Mouse (Mus musculus) forebrain, postnatal 0 days (tissue): ENCODE measurements around the gene Gm4907. TPM values are rescaled to one million over a fixed set of nuclear protein-coding genes. Genes with fewer than 3 reads are reported as not detected.
"Not testable (repeated sequence)": the region's sequence is repeated elsewhere in the genome, so short reads cannot be mapped to it uniquely, and the experiment has no call there.

Experiments
- ATAC-seq: fragments of 200-750 bp; cut with Nextera tagmentation; 2 replicates; pipeline ENCODE4 v1.8.0; 2017; ENCODE audit warnings: mild to moderate bottlenecking, moderate library complexity
- DNase-seq: peaks from one replicate; pipeline ENCODE4 v3.0.0-alpha.2; 2015
- H3K27ac ChIP-seq: fragments of 300-500 bp; sonication (generic); 2 replicates; pipeline ENCODE4 v1.5.1; 2014; ENCODE audit warnings: low read depth, mild to moderate bottlenecking, antibody characterized with exemption, low read length, moderate library complexity, mixed read lengths
- H3K27me3 ChIP-seq: fragments of 300-500 bp; sonication (generic); 2 replicates; pipeline ENCODE4 v1.6.1; 2014; ENCODE audit warnings: mild to moderate bottlenecking, low read length, mixed read lengths; ENCODE audit not compliant: insufficient read depth
- H3K36me3 ChIP-seq: fragments of 300-500 bp; sonication (generic); 2 replicates; pipeline ENCODE4 v1.6.1; 2014; ENCODE audit warnings: mild to moderate bottlenecking, moderate library complexity; ENCODE audit not compliant: insufficient read depth
- H3K4me1 ChIP-seq: fragments of 300-500 bp; sonication (generic); 2 replicates; pipeline ENCODE4 v1.6.1; 2014; ENCODE audit warnings: antibody characterized with exemption; ENCODE audit not compliant: insufficient read depth
- H3K4me2 ChIP-seq: fragments of 300-500 bp; sonication (generic); 2 replicates; pipeline ENCODE4 v1.6.1; 2014; ENCODE audit warnings: low read depth, mild to moderate bottlenecking, moderate library complexity
- H3K4me3 ChIP-seq: fragments of 300-500 bp; sonication (generic); 2 replicates; pipeline ENCODE4 v1.5.1; 2014; ENCODE audit warnings: low read depth, low read length, mixed read lengths
- H3K9ac ChIP-seq: fragments of 300-500 bp; sonication (generic); 2 replicates; pipeline ENCODE4 v1.6.1; 2014; ENCODE audit warnings: mild to moderate bottlenecking
- H3K9me3 ChIP-seq: fragments of 300-500 bp; sonication (generic); 2 replicates; pipeline ENCODE4 v1.6.1; 2016; ENCODE audit warnings: low read length
- CTCF ChIP-seq: sonication (generic); IDR thresholded peaks from 2 replicates; pipeline ENCODE4 v1.5.1; 2016; ENCODE audit warnings: antibody characterized with exemption, control low read depth, low read depth
- WGBS: fragments of 180-500 bp; shearing (Covaris S2); extraction: QIAGEN DNeasy Blood & Tissue Kit; methylation state at CpG from one replicate; pipeline ENCODE4 v1.1.7; 2014; 5-methylcytosine and 5-hydroxymethylcytosine counted together
- polyA plus RNA-seq: library from polyadenylated mRNA; unstranded; fragments of >200 nt; fragmentation: Nextera tagmentation; extraction: Ambion mirVana; gene quantifications from 2 replicates; pipeline ENCODE4 v1.2.1, GENCODE M21; 2015
- total RNA-seq: library from RNA; depleted of rRNA; stranded (reverse); fragments of >200 nt; gene quantifications from 2 replicates; pipeline ENCODE4 v1.2.3, GENCODE M21; 2014; rRNA removed

The Gm4907 gene
- total RNA-seq: not detected in 2 replicates
- polyA plus RNA-seq: not detected in 2 replicates

DNA sequence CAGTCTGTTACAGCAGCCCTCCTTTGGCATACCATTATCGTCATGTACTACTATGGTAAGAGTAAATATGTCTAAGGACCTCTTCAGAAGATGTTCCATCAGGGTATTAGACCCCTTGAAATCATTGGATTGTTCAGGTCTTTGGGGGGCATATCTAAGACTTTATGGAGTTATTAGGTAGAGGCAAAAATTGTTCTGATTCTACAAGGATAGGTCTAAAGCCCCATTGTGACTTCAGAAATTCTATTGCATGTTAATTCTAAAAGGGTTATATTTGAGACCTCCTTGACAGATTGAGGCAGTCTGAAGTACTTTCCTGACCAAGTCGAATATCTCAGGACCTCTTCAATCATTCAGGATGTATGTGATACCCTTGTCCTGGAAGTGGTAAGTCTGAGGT lies at the start of gene Gm4907:
Gm4907 (plus strand) TSS at position 301 of the 400 bp plus-strand sequence.
- H3K9me3 ChIP-seq, H3K27me3 ChIP-seq: not testable (repeated sequence)

DNA sequence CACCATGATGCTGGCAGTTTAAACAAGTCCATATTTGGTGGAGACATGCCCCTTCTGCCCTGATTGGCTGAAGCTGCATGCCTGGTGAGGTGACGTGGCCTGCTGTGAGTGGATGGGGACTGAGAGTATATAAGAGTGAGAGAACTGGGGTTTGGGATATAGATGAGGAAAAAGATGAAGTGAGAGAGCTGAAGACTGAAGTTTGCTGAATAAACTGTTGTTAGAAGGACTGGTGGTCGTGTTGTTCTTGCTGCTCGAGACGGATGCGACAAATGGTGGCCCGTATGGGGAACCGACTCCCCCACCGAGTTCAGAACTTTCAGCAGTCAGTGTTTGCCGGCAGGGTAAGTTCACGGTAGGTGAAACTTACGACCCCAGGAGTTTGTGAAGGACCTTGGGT lies 48.6 kb upstream of the Gm4907 start:
- not testable (repeated sequence) for H3K4me2 ChIP-seq, H3K9me3 ChIP-seq, H3K27ac ChIP-seq, H3K27me3 ChIP-seq, DNase-seq, ATAC-seq, H3K4me1 ChIP-seq, H3K4me3 ChIP-seq, H3K9ac ChIP-seq, H3K36me3 ChIP-seq
- 90% methylated on average over 11 of the region's 11 CpGs for WGBS

More for the DNA sequence above, at the start of gene Gm4907:
- not testable (repeated sequence) for H3K27ac ChIP-seq, H3K4me3 ChIP-seq, H3K9ac ChIP-seq, DNase-seq, H3K4me1 ChIP-seq, H3K36me3 ChIP-seq, H3K4me2 ChIP-seq, ATAC-seq
- WGBS: 67% methylated on average over 2 of the region's 2 CpGs

DNA sequence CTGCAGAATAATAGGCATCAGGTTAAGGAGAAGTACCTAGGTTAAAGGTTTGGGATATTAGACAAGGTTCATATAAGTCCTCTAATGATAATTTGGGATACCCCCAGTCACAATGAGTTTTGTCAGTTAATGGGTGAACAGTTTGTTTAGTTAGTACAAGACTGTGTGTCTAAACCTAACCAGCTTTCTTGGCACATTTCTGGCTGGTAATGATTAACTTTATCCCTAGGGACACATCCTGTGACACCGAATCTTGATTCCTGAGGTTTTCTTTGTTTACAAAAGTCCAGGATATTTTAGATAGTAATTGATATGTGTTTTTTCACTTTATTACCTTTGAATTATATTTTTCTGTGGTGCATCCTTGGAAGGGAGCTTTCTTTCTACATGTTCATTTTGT lies 41.4 kb upstream of the Gm4907 start:
- TF ChIP-seq CTCF: no peak
- WGBS: 84% methylated on average over 1 of the region's 1 CpGs
- no peaks in the 10 kb centered on the region for H3K27me3 ChIP-seq
- H3K4me1 ChIP-seq: no peaks in the 10 kb centered on the region
- H3K9me3 ChIP-seq: no peaks in the 10 kb centered on the region
- DNase-seq: no peak
- H3K9ac ChIP-seq: no peak overlapping the region
- no peak overlapping the region for H3K27ac ChIP-seq
- H3K4me3 ChIP-seq: no peak overlapping the region
- no peak for ATAC-seq
- no peaks in the 10 kb centered on the region for H3K36me3 ChIP-seq
- no peak overlapping the region for H3K4me2 ChIP-seq

DNA sequence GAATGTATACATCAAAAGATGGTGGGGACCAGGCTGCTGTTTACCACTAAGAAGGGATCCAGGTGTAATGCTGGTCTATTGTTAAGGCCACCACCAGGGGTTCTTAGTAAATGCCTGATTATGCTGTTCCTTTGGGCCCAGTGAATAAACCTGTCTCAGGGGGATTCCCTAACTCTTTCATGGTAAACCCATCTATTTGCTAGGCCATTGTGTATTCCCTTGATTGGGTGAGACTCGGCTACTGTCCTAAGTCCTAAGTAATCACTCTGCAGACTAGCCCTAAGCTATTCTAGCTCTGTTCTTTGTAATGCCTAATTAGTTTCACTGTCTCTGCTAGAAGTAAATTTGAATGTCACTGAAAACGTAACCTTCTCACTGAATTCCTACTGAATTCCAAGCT lies 71.8 kb downstream of the Gm4907 start:
- DNase-seq (no peak), ATAC-seq (no peak)
- no peak for TF ChIP-seq CTCF

More for the DNA sequence above, 71.8 kb downstream of the Gm4907 start:
- H3K4me2 ChIP-seq: no peak overlapping the region
- no peak overlapping the region for H3K4me3 ChIP-seq
- 54% methylated on average over 2 of the region's 2 CpGs for WGBS
- H3K36me3 ChIP-seq: no peaks in the 10 kb centered on the region
- H3K27ac ChIP-seq: no peak overlapping the region
- H3K9me3 ChIP-seq: no peaks in the 10 kb centered on the region
- H3K9ac ChIP-seq: no peak overlapping the region
- H3K27me3 ChIP-seq: no peaks in the 10 kb centered on the region
- no peaks in the 10 kb centered on the region for H3K4me1 ChIP-seq

Other genes starting within 250 kb of the Gm4907 start
- 12.5 and 13.5 TPM in 2 replicates for gene Wdr44, start 189.5 kb upstream of the Gm4907 start, total RNA-seq
- gene Wdr44, start 189.5 kb upstream of the Gm4907 start, polyA plus RNA-seq: 15.3 and 19.3 TPM in 2 replicates
- not detected in 2 replicates for gene Gm4985, start 76.4 kb downstream of the Gm4907 start, total RNA-seq
- gene Gm4985, start 76.4 kb downstream of the Gm4907 start, polyA plus RNA-seq: not detected in 2 replicates